Mouse (Mus musculus) embryonic fibroblast, embryonic 13.5 days (primary cell): ENCODE data around the gene Uevld. TPM values are rescaled to one million over a fixed set of nuclear protein-coding genes. Genes with fewer than 3 reads are reported as not detected.
"Not testable (repeated sequence)": the region's sequence is repeated elsewhere in the genome, so short reads cannot be mapped to it uniquely, and the experiment has no call there.

ENCODE experiments used
- H3K27ac ChIP-seq: 2 replicates; pipeline ENCODE4 v1.5.1; 2012; ENCODE audit warnings: low read length, control low read depth, inconsistent platforms; ENCODE audit not compliant: insufficient read depth
- H3K4me1 ChIP-seq: 2 replicates; pipeline ENCODE4 v1.6.1; 2011; ENCODE audit warnings: low read length; ENCODE audit not compliant: control insufficient read depth, insufficient read depth
- H3K4me3 ChIP-seq: 2 replicates; pipeline ENCODE4 v1.5.1; 2011; ENCODE audit warnings: mild to moderate bottlenecking, control low read depth, low read length; ENCODE audit not compliant: insufficient read depth
- CTCF ChIP-seq: IDR thresholded peaks from 2 replicates; pipeline ENCODE4 v1.5.1; 2011; ENCODE audit warnings: mild to moderate bottlenecking, control low read depth, low read length, moderate library complexity, borderline replicate concordance; ENCODE audit not compliant: insufficient read depth
- POLR2A ChIP-seq: IDR thresholded peaks from 2 replicates; pipeline ENCODE4 v1.6.1; 2011; ENCODE audit warnings: low read depth, mild to moderate bottlenecking, control low read depth, low read length, moderate library complexity
- polyA plus RNA-seq: library from polyadenylated mRNA; stranded (reverse); fragments of >200 nt; gene quantifications from 2 replicates; pipeline ENCODE4 v1.2.4, GENCODE M21; 2011; ENCODE audit warnings: low read depth; ENCODE audit not compliant: missing spikeins, insufficient read length

Gene Uevld
- polyA plus RNA-seq, 1 experiment, result 24.8 TPM

DNA sequence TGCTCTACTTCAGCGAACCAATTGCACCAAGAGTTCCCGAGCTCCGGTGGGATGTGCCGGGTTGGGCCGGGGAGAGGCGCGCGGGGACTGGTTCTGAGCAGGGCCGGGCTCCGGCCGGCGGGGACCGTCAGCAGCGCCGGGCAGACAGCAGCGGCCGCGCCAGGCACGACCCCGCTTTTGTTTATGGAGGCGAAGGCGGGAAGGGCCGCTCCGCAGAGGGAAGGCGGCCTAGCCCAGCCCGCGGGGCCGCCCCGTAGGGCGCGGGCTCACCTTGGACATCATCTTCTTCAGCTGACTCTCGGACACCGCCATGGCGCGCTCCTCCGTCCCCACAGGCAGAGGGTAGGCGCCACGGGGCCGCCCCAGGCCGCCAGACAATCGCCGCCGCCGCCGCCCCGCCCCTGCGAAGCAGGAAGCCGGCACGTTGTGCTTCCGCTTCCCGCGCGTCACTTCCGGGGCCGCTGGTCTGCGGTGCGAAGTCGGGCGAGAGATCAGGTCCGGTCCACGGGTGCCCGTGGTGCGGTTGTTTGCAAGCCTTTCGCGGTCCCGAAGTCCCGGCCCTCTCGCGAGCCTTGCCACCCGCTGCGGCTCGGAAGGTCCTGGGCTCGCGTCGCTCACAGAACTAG lies 38.7 kb downstream of the Uevld start, which contains the start of gene Tsg101:
Tsg101 (minus strand) TSS at position 419 of the 626 bp plus-strand sequence.
- H3K4me1 ChIP-seq, result peaks cover 10% of the 10 kb centered on the region; the same call in 1 of the 2 replicates
- peak within 1 kb of the TSS; percentile 99 for H3K4me3 ChIP-seq
- no peak for TF ChIP-seq CTCF
- TF ChIP-seq POLR2A, result peak; percentile 90
- H3K27ac ChIP-seq, result peak within 1 kb of the TSS; percentile 88

DNA sequence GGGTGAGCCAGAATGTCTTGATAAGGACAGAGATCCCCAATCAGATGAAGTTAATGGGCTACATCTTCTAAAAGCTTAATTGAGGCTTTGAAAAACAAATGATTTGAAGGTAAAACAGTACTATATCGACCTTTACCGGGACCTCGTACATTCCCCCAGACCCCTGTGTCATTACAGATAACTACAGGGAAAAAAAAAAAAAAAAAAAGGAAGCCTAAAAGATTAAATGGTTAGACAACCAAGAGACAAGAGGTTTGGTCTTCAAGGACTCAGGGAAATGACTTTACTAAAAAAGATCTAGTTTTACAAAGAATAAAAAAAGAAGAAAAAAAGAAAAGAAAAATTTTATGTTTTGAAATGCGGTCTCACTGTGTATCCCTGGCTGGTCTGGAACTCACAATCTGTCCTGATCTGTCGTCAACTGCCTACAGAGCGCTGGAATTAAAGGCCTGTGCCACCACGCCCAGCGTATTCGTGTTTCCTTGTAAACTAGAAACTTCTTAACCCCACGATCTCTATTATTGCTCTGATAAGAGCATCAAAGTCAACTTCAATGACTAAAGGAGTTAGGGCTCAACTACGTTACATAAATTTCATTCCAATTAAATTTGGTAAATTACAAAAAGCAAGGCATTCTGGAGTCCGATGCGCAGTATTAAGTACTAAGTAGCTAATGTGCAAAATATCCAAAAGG lies 39.5 kb downstream of the Uevld start:
- 0 out of 2 replicates have a peak overlapping the region, but pooled peaks have one; percentile 88 for H3K27ac ChIP-seq
- H3K4me3 ChIP-seq, result peak overlapping the region; percentile 99
- no peak for TF ChIP-seq CTCF
- TF ChIP-seq POLR2A, result 0 out of 2 replicates have a peak, but pooled peaks have one; percentile 13
- H3K4me1 ChIP-seq, result peaks cover 10% of the 10 kb centered on the region; the same call in 1 of the 2 replicates

DNA sequence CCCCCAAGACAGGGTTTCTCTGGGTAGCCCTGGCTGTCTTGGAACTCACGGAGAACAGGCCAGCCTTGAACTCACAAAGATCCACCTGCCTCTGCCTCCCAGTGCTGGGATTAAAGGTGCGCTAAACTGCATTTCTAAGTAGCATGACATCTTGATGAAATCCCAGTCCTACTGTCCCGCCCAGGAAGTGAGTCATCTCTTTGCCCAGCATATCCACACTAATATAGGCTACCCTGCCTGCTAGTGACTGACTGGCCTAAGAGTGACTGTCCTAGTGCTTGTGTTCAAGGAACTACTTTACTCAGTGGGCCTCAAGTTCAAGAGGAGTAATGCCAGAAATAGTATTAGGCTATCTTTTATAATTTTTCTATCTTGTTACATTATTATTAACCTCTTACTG lies 42.0 kb downstream of the Uevld start:
- no peak for TF ChIP-seq CTCF
- no peak for TF ChIP-seq POLR2A
- H3K4me3 ChIP-seq, result no peak overlapping the region

DNA sequence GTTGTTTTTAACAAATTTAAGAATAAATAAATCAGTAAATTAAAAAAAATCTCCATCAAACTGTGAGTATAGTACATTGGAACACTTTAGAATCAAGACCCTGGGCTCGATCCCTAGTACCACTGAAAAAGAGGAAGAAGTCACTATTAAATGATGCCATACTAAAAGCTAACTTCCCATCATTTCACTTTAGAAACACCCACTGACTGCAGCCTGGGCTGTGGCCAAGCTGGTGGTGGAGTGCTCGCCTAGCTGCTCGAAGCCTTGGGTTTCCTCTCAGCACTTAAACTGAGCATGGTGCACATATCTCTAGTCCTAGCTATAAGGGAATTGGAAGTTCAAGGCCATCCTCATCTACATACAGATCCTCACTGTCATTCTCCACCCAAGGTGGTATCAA lies 47.1 kb downstream of the Uevld start:
- TF ChIP-seq POLR2A (no peak), CTCF (no peak)
- peaks cover 3% of the 10 kb centered on the region for H3K4me1 ChIP-seq

More for the DNA sequence above, 42.0 kb downstream of the Uevld start:
- peaks cover 10% of the 10 kb centered on the region; the same call in 1 of the 2 replicates for H3K4me1 ChIP-seq
- H3K27ac ChIP-seq, result no peak overlapping the region

DNA sequence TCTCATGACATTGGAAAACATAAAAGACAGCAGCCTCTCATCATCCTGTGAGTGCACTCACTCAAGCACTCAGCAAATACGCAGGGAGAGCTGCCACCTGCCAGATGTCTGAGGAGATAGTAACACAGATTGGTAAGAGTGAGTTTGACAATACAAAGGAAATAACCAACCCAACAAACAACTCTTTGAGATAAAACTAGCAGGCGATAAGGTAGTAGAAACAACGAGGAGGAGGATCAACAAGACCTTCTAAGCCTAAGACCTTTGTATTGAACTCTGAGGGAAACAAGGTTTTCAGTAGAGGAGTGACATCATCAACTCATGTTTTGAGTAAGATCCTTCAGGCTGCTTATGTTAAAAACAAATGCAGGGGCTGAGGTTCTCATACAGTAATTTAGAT lies 59.0 kb downstream of the Uevld start:
- H3K4me1 ChIP-seq, result no peaks in the 10 kb centered on the region
- no peak for TF ChIP-seq CTCF
- TF ChIP-seq POLR2A, result no peak
- no peak overlapping the region for H3K27ac ChIP-seq
- H3K4me3 ChIP-seq, result no peak overlapping the region

More for the DNA sequence above, 47.1 kb downstream of the Uevld start:
- Histone ChIP-seq H3K27ac (no peak overlapping the region), H3K4me3 (no peak overlapping the region)

DNA sequence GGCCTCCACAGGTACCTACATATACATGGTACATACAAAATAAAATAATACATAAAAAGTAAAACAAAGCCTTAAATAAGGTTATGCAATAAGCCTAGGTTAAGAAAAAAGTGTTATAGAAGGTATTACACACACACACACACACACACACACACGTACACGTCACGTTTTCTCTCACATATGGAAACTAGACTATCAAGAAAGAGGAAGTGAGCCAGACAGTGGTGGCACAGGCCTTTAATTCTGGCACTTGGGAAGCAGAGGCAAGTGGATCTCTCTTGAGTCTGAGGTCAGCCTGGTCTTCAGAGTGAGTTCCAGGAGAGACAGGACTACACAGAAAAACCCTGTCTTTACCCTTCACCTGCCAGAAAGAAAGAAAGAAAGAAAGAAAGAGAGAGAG lies 62.8 kb downstream of the Uevld start:
- TF ChIP-seq CTCF, result no peak
- no peak for TF ChIP-seq POLR2A
- Histone ChIP-seq H3K4me3 (no peak overlapping the region), H3K4me1 (no peaks in the 10 kb centered on the region)

DNA sequence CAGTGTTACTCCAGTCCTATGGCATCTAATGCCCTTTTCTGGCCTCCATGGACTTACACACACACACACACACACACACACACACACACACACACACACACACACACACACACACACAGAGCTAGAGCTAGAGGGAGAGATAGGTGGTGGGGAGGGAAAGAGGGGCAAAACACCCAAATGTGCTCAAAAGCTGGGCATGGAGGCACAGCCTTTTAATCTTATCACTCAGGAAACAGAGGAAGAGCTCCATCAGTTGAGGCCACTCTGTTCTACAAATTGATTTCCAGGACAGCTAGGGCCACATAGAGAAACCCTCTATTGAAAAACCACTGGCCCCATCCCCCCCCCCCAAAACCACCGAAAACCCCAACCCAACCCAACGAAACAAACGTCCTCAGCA lies 75.0 kb downstream of the Uevld start:
- no peak for TF ChIP-seq POLR2A
- no peak for TF ChIP-seq CTCF
- no peak overlapping the region for H3K4me3 ChIP-seq
- H3K4me1 ChIP-seq, result no peaks in the 10 kb centered on the region
- no peak overlapping the region for H3K27ac ChIP-seq

More for the DNA sequence above, 62.8 kb downstream of the Uevld start:
- H3K27ac ChIP-seq, result no peak overlapping the region

DNA sequence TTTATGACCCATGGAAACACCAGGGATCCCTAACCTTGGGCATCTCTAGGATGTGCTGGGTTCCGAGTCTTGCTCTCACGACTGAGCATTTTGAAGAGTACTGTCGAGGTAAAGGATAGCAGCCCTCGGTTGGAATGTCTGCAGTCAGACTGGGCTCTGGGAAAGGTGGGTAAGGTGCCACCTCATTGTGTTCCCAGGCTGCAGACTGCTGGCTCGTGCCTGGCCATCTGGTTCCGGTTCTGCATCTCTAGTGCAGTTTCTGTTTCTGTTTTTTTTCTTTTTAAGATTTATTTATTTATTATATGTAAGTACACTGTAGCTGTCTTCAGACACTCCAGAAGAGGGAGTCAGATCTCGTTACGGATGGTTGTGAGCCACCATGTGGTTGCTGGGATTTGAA lies 76.4 kb downstream of the Uevld start:
- not testable (repeated sequence) for H3K4me1 ChIP-seq, H3K27ac ChIP-seq, H3K4me3 ChIP-seq

DNA sequence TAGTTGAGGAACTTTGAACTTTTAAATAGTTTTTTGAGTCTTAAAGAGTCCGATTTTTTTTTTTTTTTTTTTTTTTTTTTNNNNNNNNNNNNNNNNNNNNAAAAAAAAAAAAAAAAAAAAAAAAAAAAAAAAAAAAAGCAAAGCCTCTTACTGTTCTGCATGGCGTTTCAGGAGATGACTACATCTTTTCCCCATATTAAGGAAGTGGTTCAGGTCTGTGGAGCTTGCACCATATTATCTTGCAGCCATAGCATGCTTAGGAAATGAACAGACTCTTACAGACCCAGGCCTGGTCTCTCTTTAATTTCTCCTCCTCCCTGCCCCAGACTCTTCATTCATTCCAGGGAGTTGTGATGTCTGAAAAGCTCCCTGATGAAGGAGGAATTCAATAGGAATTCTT lies 77.3 kb downstream of the Uevld start:
- TF ChIP-seq CTCF (no peak), POLR2A (no peak)

DNA sequence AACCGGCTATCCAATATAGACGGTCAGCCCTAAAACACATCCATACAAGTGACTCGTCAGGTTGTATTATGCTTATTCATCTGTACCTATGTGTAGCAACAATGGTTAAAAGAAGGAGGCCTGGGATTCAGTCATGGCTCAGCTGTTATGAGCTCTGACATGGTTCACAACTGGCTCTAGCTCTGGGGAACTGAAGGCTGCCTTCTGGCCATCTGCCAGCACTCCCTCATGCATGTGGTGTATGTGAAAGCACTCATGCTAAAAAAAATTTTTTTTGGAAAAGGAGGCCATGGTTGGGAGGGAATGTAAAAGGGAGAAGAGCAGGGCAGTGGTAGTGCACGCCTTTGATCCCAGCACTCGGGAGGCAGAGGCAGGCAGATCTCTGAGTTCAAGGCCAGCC lies 78.5 kb downstream of the Uevld start:
- H3K4me1 ChIP-seq, result no peaks in the 10 kb centered on the region
- no peak overlapping the region for H3K4me3 ChIP-seq
- H3K27ac ChIP-seq, result no peak overlapping the region
- TF ChIP-seq POLR2A, result no peak
- TF ChIP-seq CTCF, result no peak

More for the DNA sequence above, 77.3 kb downstream of the Uevld start:
- Histone ChIP-seq H3K4me1 (no peaks in the 10 kb centered on the region), H3K4me3 (no peak overlapping the region), H3K27ac (no peak overlapping the region)
